Mouse (Mus musculus): ENCODE data around the gene Ccl7. TPM values are rescaled to one million over a fixed set of nuclear protein-coding genes. Genes with fewer than 3 reads are reported as not detected.

Ccl7 gene
- polyA plus RNA-seq, 1 experiment from 2014 or later: 0.36 TPM

DNA sequence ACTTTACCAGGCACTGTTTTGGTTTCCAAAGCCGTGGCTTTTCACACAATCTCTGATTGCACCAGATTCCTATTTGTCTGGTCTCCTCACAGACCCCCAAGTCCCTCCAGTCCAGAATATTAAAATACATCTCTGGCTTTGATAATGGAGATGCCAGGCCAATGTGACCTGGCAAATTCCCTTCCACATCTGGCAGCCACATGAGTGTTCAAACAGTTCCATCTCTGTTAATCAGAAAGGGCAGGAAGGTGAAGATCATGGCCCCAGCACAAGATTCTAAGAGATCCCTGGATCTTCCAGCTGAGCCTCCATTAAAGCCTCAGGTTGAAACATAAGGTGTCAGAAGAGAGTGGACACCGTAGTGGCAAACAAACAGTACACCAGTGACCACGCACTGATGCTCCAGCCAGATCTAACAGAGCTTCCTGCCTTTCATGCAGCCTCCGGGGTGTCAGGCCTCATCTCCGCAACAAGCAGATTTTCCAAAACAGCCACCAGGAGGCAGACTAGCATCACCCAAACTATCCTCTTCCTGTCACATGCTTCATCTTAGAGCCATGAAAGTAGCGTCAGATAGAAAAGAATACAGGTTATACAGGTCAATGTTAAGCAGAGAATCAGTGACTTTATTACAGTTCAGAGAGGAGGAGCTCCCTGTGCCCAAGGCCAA lies 2.4 kb downstream of the Ccl7 start:
- H3K4me2 ChIP-seq: no peak overlapping the region
- ATAC-seq (replicated peaks; ENCODE audit: low FRiP score): no peak
- H3K9ac ChIP-seq (ENCODE audit: low read depth, low read length): no peak overlapping the region
- no peak for DNase-seq (ENCODE audit: low spot score)
- no peaks in the 10 kb centered on the region for H3K4me1 ChIP-seq (replicated peaks; ENCODE audit: control insufficient read depth, insufficient read depth, low read length)
- no peaks in the 10 kb centered on the region for H3K9me3 ChIP-seq (ENCODE audit: control insufficient read depth, low read length)
- no peak overlapping the region for H3K27ac ChIP-seq (ENCODE audit: low read depth, low read length)
- 35% methylated on average over 6 of the region's 6 CpGs for WGBS
- H3K4me3 ChIP-seq (ENCODE audit: low read depth, low read length): no peak overlapping the region
- no peaks in the 10 kb centered on the region for H3K27me3 ChIP-seq (replicated peaks; ENCODE audit: control insufficient read depth, insufficient read depth, low read length)
- no peaks in the 10 kb centered on the region for H3K36me3 ChIP-seq (ENCODE audit: control insufficient read depth, insufficient read depth, low read length)

DNA sequence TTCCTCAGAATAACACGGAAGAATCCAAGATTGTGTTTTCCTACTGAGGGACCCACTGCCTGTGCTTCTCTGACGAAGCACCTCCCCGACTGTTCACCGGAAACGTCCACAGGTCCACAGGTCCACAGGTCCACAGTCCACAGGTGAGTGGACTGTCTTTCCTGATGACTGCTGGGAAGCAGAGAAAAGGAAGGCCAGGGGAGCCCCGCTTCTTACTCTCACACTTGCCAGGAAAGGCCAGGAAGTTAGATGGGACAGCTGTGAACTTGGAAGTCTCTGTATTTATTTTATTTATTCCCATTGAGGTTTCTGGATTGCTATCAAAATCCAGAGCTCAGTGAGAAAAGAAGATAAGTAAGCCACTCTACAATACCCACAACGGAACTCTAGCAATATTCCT lies 8.3 kb downstream of the Ccl7 start:
- ATAC-seq (replicated peaks; ENCODE audit: low FRiP score) (no peak), DNase-seq (ENCODE audit: low spot score) (no peak)
- Histone ChIP-seq H3K9me3 (ENCODE audit: control insufficient read depth, low read length) (no peaks in the 10 kb centered on the region), H3K4me2 (no peak overlapping the region), H3K9ac (ENCODE audit: low read depth, low read length) (no peak overlapping the region), H3K4me1 (replicated peaks; ENCODE audit: control insufficient read depth, insufficient read depth, low read length) (no peaks in the 10 kb centered on the region), H3K27me3 (replicated peaks; ENCODE audit: control insufficient read depth, insufficient read depth, low read length) (no peaks in the 10 kb centered on the region), H3K36me3 (ENCODE audit: control insufficient read depth, insufficient read depth, low read length) (no peaks in the 10 kb centered on the region), H3K27ac (ENCODE audit: low read depth, low read length) (no peak overlapping the region), H3K4me3 (ENCODE audit: low read depth, low read length) (no peak overlapping the region)
- WGBS: 81% methylated on average over 7 of the region's 7 CpGs

DNA sequence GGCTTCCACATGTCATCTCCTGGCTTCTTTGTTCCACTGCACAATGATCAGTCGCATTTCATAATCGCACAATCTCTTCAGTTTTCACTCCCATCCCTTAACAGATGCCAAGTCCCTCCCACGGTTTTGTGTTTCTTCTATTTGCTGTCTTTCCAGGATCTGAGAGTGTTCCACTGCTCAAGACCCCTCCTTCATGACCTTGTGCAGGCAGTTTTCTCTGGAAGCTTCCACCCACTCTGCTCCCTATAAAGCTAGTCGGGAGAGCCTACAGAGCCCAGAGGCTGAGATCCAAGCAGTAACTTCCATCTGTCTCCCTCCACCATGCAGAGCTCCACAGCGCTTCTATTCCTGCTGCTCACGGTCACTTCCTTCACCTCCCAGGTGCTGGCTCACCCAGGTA lies 12.1 kb downstream of the Ccl7 start, which contains the start of gene Ccl11:
Gene Ccl11, plus strand, starts transcription at position 178 of the 400 bp plus-strand sequence.
- Histone ChIP-seq H3K4me1 (replicated peaks; ENCODE audit: control insufficient read depth, insufficient read depth, low read length) (no peaks in the 10 kb centered on the region), H3K27me3 (replicated peaks; ENCODE audit: control insufficient read depth, insufficient read depth, low read length) (no peaks in the 10 kb centered on the region), H3K27ac (ENCODE audit: low read depth, low read length) (no peak within 1 kb of the TSS), H3K4me2 (no peak within 1 kb of the TSS), H3K9me3 (ENCODE audit: control insufficient read depth, low read length) (no peaks in the 10 kb centered on the region), H3K36me3 (ENCODE audit: control insufficient read depth, insufficient read depth, low read length) (no peaks in the 10 kb centered on the region), H3K9ac (ENCODE audit: low read depth, low read length) (no peak within 1 kb of the TSS), H3K4me3 (ENCODE audit: low read depth, low read length) (no peak within 1 kb of the TSS)
- 74% methylated on average over 6 of the region's 6 CpGs for WGBS
- ATAC-seq (replicated peaks; ENCODE audit: low FRiP score) (no peak), DNase-seq (ENCODE audit: low spot score) (no peak)

DNA sequence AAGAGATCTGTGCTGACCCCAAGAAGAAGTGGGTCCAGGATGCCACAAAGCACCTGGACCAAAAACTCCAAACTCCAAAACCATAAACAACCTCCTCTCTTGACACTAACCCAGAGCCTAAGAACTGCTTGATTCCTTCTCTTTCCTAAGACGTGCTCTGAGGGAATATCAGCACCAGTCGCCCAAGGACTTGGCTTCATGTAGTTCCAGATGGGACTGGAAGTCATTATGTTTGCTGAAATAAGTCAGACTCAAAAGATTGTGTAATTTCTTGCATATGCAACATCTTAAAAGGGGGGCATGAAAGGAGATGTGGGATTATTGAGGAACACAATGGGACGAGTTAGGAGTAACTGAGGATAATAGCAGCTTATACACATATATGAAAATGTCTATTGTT lies 16.7 kb downstream of the Ccl7 start:
- Histone ChIP-seq H3K9me3 (ENCODE audit: control insufficient read depth, low read length) (no peaks in the 10 kb centered on the region), H3K4me2 (no peak overlapping the region), H3K9ac (ENCODE audit: low read depth, low read length) (no peak overlapping the region), H3K4me1 (replicated peaks; ENCODE audit: control insufficient read depth, insufficient read depth, low read length) (no peaks in the 10 kb centered on the region), H3K27me3 (replicated peaks; ENCODE audit: control insufficient read depth, insufficient read depth, low read length) (no peaks in the 10 kb centered on the region), H3K36me3 (ENCODE audit: control insufficient read depth, insufficient read depth, low read length) (no peaks in the 10 kb centered on the region), H3K4me3 (ENCODE audit: low read depth, low read length) (no peak overlapping the region), H3K27ac (ENCODE audit: low read depth, low read length) (no peak overlapping the region)
- WGBS: 73% methylated on average over 3 of the region's 3 CpGs
- ATAC-seq (replicated peaks; ENCODE audit: low FRiP score): no peak
- no peak for DNase-seq (ENCODE audit: low spot score)

DNA sequence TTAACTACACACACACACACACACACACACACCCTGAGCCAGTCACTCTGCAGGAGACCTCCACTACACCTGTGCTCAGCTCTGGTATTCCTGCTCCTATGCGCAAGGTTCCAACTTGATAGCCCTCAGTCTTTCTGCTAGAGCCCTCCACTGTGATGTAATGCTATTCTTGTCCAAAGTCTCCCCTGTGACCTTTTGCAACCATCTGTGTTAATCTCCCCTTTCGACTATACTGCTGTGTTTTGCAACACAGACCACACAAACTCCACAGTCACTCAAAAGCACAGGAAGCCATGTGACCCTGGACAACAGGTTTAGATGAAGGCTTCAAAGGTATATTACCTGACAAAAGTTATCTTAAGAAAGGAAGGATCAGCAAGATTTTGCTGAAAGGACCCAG lies 17.9 kb downstream of the Ccl7 start:
- H3K27me3 ChIP-seq (replicated peaks; ENCODE audit: control insufficient read depth, insufficient read depth, low read length): no peaks in the 10 kb centered on the region
- no peak overlapping the region for H3K9ac ChIP-seq (ENCODE audit: low read depth, low read length)
- no peaks in the 10 kb centered on the region for H3K9me3 ChIP-seq (ENCODE audit: control insufficient read depth, low read length)
- no peak overlapping the region for H3K27ac ChIP-seq (ENCODE audit: low read depth, low read length)
- H3K4me3 ChIP-seq (ENCODE audit: low read depth, low read length): no peak overlapping the region
- DNase-seq (ENCODE audit: low spot score) (no peak), ATAC-seq (replicated peaks; ENCODE audit: low FRiP score) (no peak)
- no peaks in the 10 kb centered on the region for H3K4me1 ChIP-seq (replicated peaks; ENCODE audit: control insufficient read depth, insufficient read depth, low read length)
- no peaks in the 10 kb centered on the region for H3K36me3 ChIP-seq (ENCODE audit: control insufficient read depth, insufficient read depth, low read length)
- WGBS: 74% methylated on average over 2 of the region's 2 CpGs
- no peak overlapping the region for H3K4me2 ChIP-seq

DNA sequence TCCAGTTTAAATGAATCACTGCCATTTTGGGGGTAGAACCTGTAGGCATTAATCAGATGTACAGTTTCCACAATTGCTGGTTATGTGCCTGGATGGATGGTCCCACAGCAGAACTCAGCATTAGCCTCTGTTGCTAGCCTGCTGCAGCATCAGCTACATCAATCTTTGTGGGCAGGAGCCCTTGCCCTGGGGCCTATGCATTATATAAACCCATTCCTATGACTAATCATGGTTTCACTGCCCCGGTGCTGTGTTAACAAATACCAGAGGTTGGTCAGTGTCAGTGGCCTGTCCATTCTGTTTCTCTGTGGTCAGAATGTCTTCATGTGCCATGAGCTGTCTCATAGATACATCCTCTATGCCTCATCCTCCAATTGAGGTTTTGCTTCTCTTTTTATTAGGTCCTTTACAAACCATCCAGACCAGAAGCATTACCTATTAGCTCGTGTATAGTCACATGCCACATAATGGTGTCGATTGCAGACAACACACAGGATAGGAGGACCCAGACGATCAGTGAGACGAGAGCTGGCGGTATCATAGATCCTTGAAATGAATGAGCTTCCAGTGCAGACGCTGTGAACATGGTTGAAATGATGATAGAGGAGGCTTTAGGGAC lies 21.6 kb downstream of the Ccl7 start:
- 79% methylated on average over 7 of the region's 7 CpGs for WGBS
- H3K36me3 ChIP-seq (ENCODE audit: control insufficient read depth, insufficient read depth, low read length): no peaks in the 10 kb centered on the region
- H3K9me3 ChIP-seq (ENCODE audit: control insufficient read depth, low read length): no peaks in the 10 kb centered on the region
- H3K9ac ChIP-seq (ENCODE audit: low read depth, low read length): no peak overlapping the region
- no peak overlapping the region for H3K4me2 ChIP-seq
- ATAC-seq (replicated peaks; ENCODE audit: low FRiP score): no peak
- DNase-seq (ENCODE audit: low spot score): no peak
- H3K27ac ChIP-seq (ENCODE audit: low read depth, low read length): no peak overlapping the region
- H3K4me3 ChIP-seq (ENCODE audit: low read depth, low read length): no peak overlapping the region
- no peaks in the 10 kb centered on the region for H3K4me1 ChIP-seq (replicated peaks; ENCODE audit: control insufficient read depth, insufficient read depth, low read length)
- H3K27me3 ChIP-seq (replicated peaks; ENCODE audit: control insufficient read depth, insufficient read depth, low read length): no peaks in the 10 kb centered on the region

DNA sequence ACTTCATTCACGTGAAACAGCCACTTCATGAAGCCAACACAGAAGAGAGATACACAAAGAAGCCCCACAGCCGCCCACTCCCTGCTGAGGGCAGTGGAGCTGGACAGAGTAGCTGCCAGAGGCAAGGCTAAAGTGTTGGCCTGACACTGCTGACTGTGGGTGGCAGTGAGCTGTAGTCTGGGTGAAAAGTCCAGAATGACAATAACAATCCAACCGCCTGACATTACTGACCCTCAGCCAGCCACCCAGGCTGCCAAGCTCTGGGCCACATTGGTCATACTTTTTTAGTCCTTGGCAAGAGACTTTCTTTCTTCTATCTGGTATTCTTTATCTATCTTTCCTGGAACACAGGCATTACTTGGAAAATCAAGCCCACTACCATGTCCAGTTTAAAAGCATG lies 25.6 kb downstream of the Ccl7 start:
- Histone ChIP-seq H3K9me3 (ENCODE audit: control insufficient read depth, low read length) (no peaks in the 10 kb centered on the region), H3K9ac (ENCODE audit: low read depth, low read length) (no peak overlapping the region), H3K4me2 (no peak overlapping the region), H3K4me3 (ENCODE audit: low read depth, low read length) (no peak overlapping the region), H3K27ac (ENCODE audit: low read depth, low read length) (no peak overlapping the region), H3K4me1 (replicated peaks; ENCODE audit: control insufficient read depth, insufficient read depth, low read length) (no peaks in the 10 kb centered on the region), H3K36me3 (ENCODE audit: control insufficient read depth, insufficient read depth, low read length) (no peaks in the 10 kb centered on the region), H3K27me3 (replicated peaks; ENCODE audit: control insufficient read depth, insufficient read depth, low read length) (no peaks in the 10 kb centered on the region)
- WGBS: 72% methylated on average over 3 of the region's 3 CpGs
- no peak for DNase-seq (ENCODE audit: low spot score)
- no peak for ATAC-seq (replicated peaks; ENCODE audit: low FRiP score)

DNA sequence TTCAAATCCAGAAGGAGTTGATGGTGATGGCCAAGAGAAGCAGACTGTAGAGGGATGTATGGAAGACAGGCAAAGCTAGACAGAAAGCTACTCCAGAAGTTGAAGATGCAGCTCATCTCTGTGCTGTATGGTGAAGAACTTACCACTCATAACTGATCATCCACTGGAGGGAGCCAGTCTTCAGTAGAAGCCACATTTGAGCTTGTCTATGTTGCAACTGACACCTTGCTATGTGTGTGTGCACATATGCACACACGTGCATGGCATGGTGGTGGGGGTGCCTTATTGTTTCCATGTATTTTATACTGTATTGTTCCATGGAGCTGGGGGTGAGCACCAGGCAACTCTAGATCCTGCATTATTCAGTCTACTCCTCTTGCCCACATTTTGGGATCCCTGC lies 26.9 kb downstream of the Ccl7 start:
- 50% methylated on average over 1 of the region's 1 CpGs for WGBS
- H3K9ac ChIP-seq (ENCODE audit: low read depth, low read length): no peak overlapping the region
- no peaks in the 10 kb centered on the region for H3K9me3 ChIP-seq (ENCODE audit: control insufficient read depth, low read length)
- ATAC-seq (replicated peaks; ENCODE audit: low FRiP score): no peak
- H3K4me2 ChIP-seq: no peak overlapping the region
- no peak overlapping the region for H3K4me3 ChIP-seq (ENCODE audit: low read depth, low read length)
- H3K27ac ChIP-seq (ENCODE audit: low read depth, low read length): no peak overlapping the region
- no peaks in the 10 kb centered on the region for H3K36me3 ChIP-seq (ENCODE audit: control insufficient read depth, insufficient read depth, low read length)
- DNase-seq (ENCODE audit: low spot score): no peak
- no peaks in the 10 kb centered on the region for H3K27me3 ChIP-seq (replicated peaks; ENCODE audit: control insufficient read depth, insufficient read depth, low read length)
- no peaks in the 10 kb centered on the region for H3K4me1 ChIP-seq (replicated peaks; ENCODE audit: control insufficient read depth, insufficient read depth, low read length)

DNA sequence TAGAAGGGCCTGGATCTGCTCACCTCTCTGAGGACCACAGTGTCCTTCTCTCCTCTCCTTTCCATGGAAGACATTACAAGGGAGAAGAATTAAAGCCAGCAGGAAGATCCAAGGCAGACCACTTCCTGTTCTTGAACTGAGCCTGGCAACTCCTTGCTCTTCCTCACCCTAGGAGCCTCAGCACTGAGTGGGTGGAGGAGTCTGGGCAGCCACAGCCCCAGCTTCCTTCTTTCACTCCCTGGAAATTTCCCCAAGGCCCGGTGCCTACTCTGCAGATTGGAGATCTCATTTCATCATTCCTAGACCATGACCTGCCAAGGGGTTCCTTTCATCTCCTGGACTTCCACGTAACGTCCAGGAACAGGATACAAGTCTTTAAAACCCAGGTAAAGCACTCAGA lies 27.5 kb downstream of the Ccl7 start:
- 60% methylated on average over 3 of the region's 3 CpGs for WGBS
- H3K9me3 ChIP-seq (ENCODE audit: control insufficient read depth, low read length): no peaks in the 10 kb centered on the region
- no peak overlapping the region for H3K4me2 ChIP-seq
- H3K27me3 ChIP-seq (replicated peaks; ENCODE audit: control insufficient read depth, insufficient read depth, low read length): no peaks in the 10 kb centered on the region
- no peak overlapping the region for H3K4me3 ChIP-seq (ENCODE audit: low read depth, low read length)
- no peaks in the 10 kb centered on the region for H3K4me1 ChIP-seq (replicated peaks; ENCODE audit: control insufficient read depth, insufficient read depth, low read length)
- no peak overlapping the region for H3K9ac ChIP-seq (ENCODE audit: low read depth, low read length)
- ATAC-seq (replicated peaks; ENCODE audit: low FRiP score) (no peak), DNase-seq (ENCODE audit: low spot score) (no peak)
- no peak overlapping the region for H3K27ac ChIP-seq (ENCODE audit: low read depth, low read length)
- H3K36me3 ChIP-seq (ENCODE audit: control insufficient read depth, insufficient read depth, low read length): no peaks in the 10 kb centered on the region
